Mouse (Mus musculus) macrophage (primary cell): ENCODE data around the gene Tmem207. TPM values are rescaled to one million over a fixed set of nuclear protein-coding genes. Genes with fewer than 3 reads are reported as not detected.
"Not testable (repeated sequence)": the region's sequence is repeated elsewhere in the genome, so short reads cannot be mapped to it uniquely, and the experiment has no call there.

ENCODE experiments used
- H3K27ac ChIP-seq: fragments of 350-480 bp; formaldehyde crosslinking; 2 replicates; pipeline ENCODE4 v1.9.0; 2021
- H3K36me3 ChIP-seq: fragments of 350-480 bp; formaldehyde crosslinking; 2 replicates; pipeline ENCODE4 v1.9.0; 2021; ENCODE audit errors: inconsistent target
- H3K4me3 ChIP-seq: fragments of 350-480 bp; formaldehyde crosslinking; 2 replicates; pipeline ENCODE4 v1.9.0; 2021; ENCODE audit errors: inconsistent target
- H3K79me2 ChIP-seq: fragments of 350-480 bp; formaldehyde crosslinking; 2 replicates; pipeline ENCODE4 v1.9.0; 2021; ENCODE audit errors: inconsistent target
- WGBS: methylation state at CpG from one replicate; pipeline ENCODE4 v1.1.7; 2026; ENCODE audit warnings: inconsistent platforms; ENCODE audit not compliant: missing documents; 5-methylcytosine and 5-hydroxymethylcytosine counted together
- polyA plus RNA-seq: library from polyadenylated mRNA; stranded (reverse); fragments of 250-400 nt; gene quantifications from 3 replicates; pipeline ENCODE4 v1.2.4, GENCODE M21; 2018; ENCODE audit warnings: inconsistent platforms

The Tmem207 gene
- polyA plus RNA-seq, 1 experiment from 2014 or later = not detected

DNA sequence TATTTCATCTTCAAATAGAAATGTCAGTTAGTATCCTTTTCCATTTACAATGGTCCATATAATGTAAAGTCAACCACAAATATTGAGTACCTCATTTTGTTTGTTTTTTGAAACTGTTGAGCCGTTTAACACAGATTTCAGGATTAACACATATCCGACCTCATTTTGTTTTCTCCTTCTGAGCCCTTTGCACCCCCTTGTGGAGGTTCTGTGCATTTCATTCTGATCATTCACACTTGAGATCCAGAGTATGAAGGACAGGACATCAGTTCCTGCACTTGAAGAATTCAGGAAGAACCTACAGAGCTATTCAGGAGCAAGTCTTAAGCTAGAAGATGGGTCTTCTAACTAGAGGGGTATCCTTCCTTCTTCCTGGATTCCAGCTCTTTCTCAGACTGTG is 7.0 kb downstream of the Tmem207 start:
- no peaks in the 10 kb centered on the region for H3K36me3 ChIP-seq
- no peak overlapping the region for H3K4me3 ChIP-seq
- H3K79me2 ChIP-seq = no peaks in the 10 kb centered on the region
- H3K27ac ChIP-seq = no peak overlapping the region
- WGBS = 46% methylated on average over 2 of the region's 2 CpGs

DNA sequence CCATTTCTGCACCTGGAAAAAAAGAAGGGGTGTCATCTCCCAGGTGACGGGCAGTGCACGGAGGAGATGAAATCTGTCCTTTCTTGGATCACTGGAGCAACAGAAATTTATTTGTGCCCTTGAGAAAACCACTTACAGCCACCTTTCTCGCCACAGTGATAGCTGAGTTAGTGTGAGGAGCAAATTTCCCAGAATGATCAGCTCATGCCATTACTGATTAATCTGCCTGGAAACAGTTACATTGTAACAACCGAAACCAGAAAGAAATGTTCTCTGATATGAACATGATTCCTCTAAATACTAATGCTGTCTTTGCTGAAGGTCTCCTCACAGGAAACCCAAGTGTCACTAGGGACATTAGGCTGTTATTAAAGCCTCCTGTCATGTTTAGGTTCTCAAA is 21.6 kb downstream of the Tmem207 start:
- H3K79me2 ChIP-seq = no peaks in the 10 kb centered on the region
- 86% methylated on average over 4 of the region's 4 CpGs for WGBS

DNA sequence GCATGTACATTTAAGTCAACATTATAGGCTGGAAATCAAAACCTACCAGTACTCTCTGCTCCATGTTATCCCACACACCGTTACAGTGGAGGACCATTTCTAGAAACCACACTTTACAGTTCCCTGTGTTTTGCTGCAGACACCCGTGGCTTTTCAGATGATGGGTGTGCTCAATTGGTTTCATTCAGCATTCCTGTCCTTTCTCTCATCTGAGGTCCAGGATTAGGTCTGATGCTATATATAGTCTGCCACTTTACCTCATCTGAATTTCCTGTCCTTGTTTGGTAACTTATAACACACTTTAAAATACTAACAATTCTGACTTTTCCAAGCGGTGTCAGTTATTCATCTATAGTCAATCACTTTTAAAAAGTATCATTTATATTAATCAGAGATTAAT is 25.8 kb downstream of the Tmem207 start:
- H3K4me3 ChIP-seq = no peak overlapping the region
- no peaks in the 10 kb centered on the region for H3K79me2 ChIP-seq
- no peak overlapping the region for H3K27ac ChIP-seq
- no peaks in the 10 kb centered on the region for H3K36me3 ChIP-seq
- whole genome bisulfite sequencing = 80% methylated on average over 3 of the region's 3 CpGs

More for the DNA sequence above, 21.6 kb downstream of the Tmem207 start:
- no peak overlapping the region for H3K4me3 ChIP-seq
- no peak overlapping the region for H3K27ac ChIP-seq
- H3K36me3 ChIP-seq = no peaks in the 10 kb centered on the region

DNA sequence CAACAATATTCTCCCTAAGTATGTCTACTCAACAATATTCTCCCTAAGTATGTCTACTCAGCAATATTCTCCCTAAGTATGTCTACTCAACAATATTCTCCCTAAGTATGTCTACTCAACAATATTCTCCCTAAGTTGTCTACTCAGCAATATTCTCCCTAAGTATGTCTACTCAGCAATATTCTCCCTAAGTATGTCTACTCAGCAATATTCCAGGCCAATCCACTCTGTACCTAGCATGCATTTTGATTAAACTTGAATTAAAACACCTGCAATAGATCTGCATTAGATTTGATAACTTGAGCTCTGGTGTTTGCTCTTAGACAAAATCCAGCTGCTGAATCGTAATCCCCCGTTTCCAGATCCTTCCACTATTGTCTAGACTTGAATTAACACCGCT is 26.9 kb downstream of the Tmem207 start:
- not testable (repeated sequence) for H3K36me3 ChIP-seq, H3K4me3 ChIP-seq, H3K79me2 ChIP-seq, H3K27ac ChIP-seq
- WGBS = 98% methylated on average over 3 of the region's 3 CpGs

DNA sequence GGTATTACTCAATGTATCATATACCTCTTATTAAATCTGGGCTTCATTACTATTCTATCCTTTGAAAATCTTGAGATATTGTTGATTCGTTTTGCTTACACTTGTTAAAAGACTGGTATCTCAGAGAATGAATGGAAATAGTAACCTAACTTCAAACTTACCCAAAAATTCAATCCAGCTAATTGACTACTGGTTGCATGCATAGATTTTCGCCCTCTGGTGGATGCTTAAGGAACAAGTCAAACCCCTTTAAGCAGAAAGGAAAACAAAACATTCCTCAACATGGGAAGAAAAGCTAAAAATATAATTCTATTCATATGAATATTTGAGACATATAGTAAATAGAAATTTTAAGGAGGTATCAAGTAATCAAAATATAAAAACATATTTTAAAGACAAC is 30.8 kb downstream of the Tmem207 start:
- H3K4me3 ChIP-seq = no peak overlapping the region
- H3K79me2 ChIP-seq = no peaks in the 10 kb centered on the region
- WGBS = 15% methylated on average over 2 of the region's 2 CpGs
- no peaks in the 10 kb centered on the region for H3K36me3 ChIP-seq
- H3K27ac ChIP-seq = no peak overlapping the region

DNA sequence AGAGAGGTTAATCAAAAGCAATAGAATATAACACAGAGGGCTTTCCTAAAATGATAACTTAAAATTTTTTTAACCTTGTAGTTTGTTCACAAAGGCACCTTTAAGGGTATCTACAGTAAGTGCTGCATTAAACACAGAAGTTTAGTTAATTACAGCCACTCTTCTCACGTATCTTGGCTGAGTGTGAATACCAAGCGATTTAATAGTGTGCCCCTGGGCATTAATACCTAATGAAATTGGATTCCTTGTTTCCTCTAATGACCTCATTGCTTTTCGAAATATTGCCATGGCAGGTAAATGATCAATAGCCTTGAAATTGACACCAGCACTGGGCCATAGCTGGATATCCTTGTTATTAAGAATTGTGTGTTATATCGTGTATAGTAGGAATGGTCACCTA is 55.3 kb downstream of the Tmem207 start:
- Histone ChIP-seq H3K27ac (no peak overlapping the region), H3K4me3 (no peak overlapping the region), H3K79me2 (no peaks in the 10 kb centered on the region), H3K36me3 (no peaks in the 10 kb centered on the region)
- 87% methylated on average over 4 of the region's 4 CpGs for WGBS

DNA sequence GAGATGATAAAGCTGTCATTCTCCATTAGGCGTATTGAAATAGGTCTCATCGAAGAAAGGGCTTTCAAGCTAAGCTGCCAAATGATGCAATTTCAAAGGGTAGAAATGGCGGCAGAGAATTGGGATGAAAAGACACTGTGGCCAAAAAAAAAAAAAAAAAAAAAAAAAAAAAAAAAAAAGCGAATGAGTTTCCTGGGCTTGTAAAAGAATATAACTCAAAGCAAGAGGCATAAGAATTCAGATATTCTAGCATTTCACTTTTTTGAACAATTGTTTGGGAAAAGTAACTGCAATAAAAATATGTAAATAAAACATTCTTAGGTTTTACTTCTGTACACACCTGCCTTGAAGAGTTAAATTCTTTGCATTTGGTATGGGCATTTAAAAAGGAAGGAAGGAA is 60.0 kb downstream of the Tmem207 start:
- 97% methylated on average over 3 of the region's 4 CpGs for WGBS
- H3K79me2 ChIP-seq = no peaks in the 10 kb centered on the region
- H3K4me3 ChIP-seq = no peak overlapping the region
- no peaks in the 10 kb centered on the region for H3K36me3 ChIP-seq
- H3K27ac ChIP-seq = no peak overlapping the region

DNA sequence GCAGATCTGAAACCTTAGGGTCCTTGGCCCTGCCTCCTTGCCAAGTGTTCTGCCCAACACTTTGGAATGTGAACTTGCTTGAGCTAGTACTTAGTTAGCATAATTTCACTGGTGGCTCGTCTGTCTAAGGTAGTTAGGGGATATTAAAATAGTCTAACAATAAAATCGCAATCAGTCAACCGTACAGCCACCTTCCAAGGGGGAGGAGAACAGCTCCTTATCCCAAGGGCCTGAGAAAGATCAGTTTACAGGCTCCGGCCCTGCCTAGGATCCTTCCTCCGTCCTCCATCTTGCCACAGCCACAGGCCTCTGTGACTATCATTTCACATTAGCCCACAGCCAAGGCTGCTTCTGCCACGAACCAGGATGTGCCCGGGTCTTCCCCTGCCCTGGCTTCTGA is 63.7 kb downstream of the Tmem207 start, which contains the start of gene Cldn16:
TSS of gene Cldn16 (plus strand) at position 301 of the 400 bp plus-strand sequence.
- H3K36me3 ChIP-seq = no peaks in the 10 kb centered on the region
- WGBS = 89% methylated on average over 7 of the region's 7 CpGs
- H3K4me3 ChIP-seq = no peak within 1 kb of the TSS
- H3K79me2 ChIP-seq = no peaks in the 10 kb centered on the region
- H3K27ac ChIP-seq = no peak within 1 kb of the TSS

DNA sequence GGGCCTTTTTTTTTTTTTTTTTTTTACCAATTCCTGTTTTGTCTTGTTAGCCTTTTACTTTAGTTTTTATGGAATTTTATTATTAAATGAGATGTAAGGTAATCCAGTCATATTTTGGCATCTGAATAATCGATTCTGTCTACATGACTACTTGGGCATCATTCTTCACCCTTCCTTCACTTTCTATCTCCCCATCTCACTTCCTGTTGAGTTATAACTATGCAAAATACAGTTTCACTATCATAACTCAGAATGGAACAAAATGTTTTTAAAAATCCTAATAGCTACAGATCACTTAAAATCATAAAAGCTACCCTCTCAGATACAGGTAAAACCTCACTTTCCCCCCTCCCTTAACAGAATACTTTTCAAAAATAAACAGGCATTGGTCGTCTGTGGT is 70.4 kb downstream of the Tmem207 start:
- Histone ChIP-seq H3K27ac (no peak overlapping the region), H3K4me3 (no peak overlapping the region), H3K36me3 (no peaks in the 10 kb centered on the region), H3K79me2 (no peaks in the 10 kb centered on the region)
- WGBS = 97% methylated on average over 2 of the region's 2 CpGs

DNA sequence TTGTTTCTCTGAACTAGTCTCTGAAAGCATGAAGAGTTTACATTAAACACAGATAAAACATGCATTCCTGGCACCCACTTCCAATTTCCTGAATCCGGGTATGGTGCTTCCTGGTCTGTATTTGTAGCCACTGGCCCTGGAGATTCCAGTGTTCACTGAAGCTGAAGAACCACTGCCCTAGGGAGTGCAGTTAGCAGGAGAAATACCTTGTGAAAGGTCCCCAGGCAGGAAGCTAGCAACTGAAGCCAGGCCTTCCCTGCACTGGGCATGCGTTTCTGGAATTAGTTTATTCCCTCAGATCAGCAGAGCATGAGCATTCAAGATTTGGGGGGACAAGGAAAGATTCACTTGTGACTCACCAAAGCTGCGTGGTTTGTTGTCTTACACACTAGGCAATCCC is 72.4 kb downstream of the Tmem207 start:
- Histone ChIP-seq H3K79me2 (no peaks in the 10 kb centered on the region), H3K27ac (no peak overlapping the region), H3K4me3 (no peak overlapping the region), H3K36me3 (no peaks in the 10 kb centered on the region)
- 77% methylated on average over 3 of the region's 3 CpGs for WGBS

Other genes starting within 250 kb of the Tmem207 start
- 0.13 to 0.14 TPM in 2 of 3 replicates, not detected in the other for gene Cldn1, start 154.9 kb downstream of the Tmem207 start, polyA plus RNA-seq
- gene Cldn16, start 63.6 kb downstream of the Tmem207 start, polyA plus RNA-seq = not detected in 3 replicates
- gene Il1rap, start 54.9 kb upstream of the Tmem207 start, polyA plus RNA-seq = 2.5 to 6.3 TPM (median 4.2 TPM) in 3 replicates